Mouse (Mus musculus): Measurements from ENCODE around the gene Khk. TPM values are rescaled to one million over a fixed set of nuclear protein-coding genes. Genes with fewer than 3 reads are reported as not detected.
"Not testable (repeated sequence)": the region's sequence is repeated elsewhere in the genome, so short reads cannot be mapped to it uniquely, and the experiment has no call there.

Gene Khk
- polyA plus RNA-seq (2015; fragmentation: Nextera tagmentation; extraction: Ambion mirVana) = 5.6 and 6.8 TPM in 2 replicates

GRCm38 (mm10) chr5:30921256-30922033, at the start of gene Khk:
Gene Khk, plus strand, starts transcription at chr5:30921431.
- Histone ChIP-seq H3K9ac (replicated peaks) (peak within 1 kb of the TSS; percentile 64), H3K27me3 (peaks cover 11% of the 10 kb centered on the region), H3K36me3 (no peaks in the 10 kb centered on the region), H3K4me2 (replicated peaks) (peak within 1 kb of the TSS; percentile 81), H3K27ac (peak within 1 kb of the TSS; percentile 63), H3K4me3 (replicated peaks) (peak within 1 kb of the TSS; percentile 50), H3K4me1 (replicated peaks) (peaks cover 13% of the 10 kb centered on the region), H3K9me3 (no peaks in the 10 kb centered on the region)
- peak; percentile 85 for ATAC-seq
- under 1% methylated on average over 40 of the region's 40 CpGs for WGBS

- no peak for ATAC-seq
- 96% methylated on average over 9 of the region's 9 CpGs for WGBS
- Histone ChIP-seq H3K9me3 (no peaks in the 10 kb centered on the region), H3K36me3 (peaks cover 67% of the 10 kb centered on the region), H3K4me3 (replicated peaks) (no peak overlapping the region), H3K27me3 (no peaks in the 10 kb centered on the region), H3K9ac (replicated peaks) (no peak overlapping the region), H3K27ac (no peak overlapping the region), H3K4me1 (replicated peaks) (peaks cover 21% of the 10 kb centered on the region), H3K4me2 (replicated peaks) (no peak overlapping the region)
Measured at GRCm38 (mm10) chr5:30872574-30872973, 48.7 kb upstream of the Khk start.

GRCm38 (mm10) chr5:30874365-30874764, 46.9 kb upstream of the Khk start:
- H3K4me1 ChIP-seq (replicated peaks) = peaks cover 17% of the 10 kb centered on the region
- no peak for ATAC-seq
- no peak overlapping the region for H3K4me3 ChIP-seq (replicated peaks)
- no peak overlapping the region for H3K9ac ChIP-seq (replicated peaks)
- H3K27ac ChIP-seq = no peak overlapping the region
- H3K27me3 ChIP-seq = no peaks in the 10 kb centered on the region
- H3K9me3 ChIP-seq = no peaks in the 10 kb centered on the region
- peaks cover 73% of the 10 kb centered on the region for H3K36me3 ChIP-seq
- no peak overlapping the region for H3K4me2 ChIP-seq (replicated peaks)
- 88% methylated on average over 7 of the region's 7 CpGs for WGBS

GRCm38 (mm10) chr5:30878616-30879015, 42.6 kb upstream of the Khk start:
- Histone ChIP-seq H3K27ac (no peak overlapping the region), H3K4me2 (replicated peaks) (no peak overlapping the region), H3K4me1 (replicated peaks) (no peaks in the 10 kb centered on the region), H3K27me3 (no peaks in the 10 kb centered on the region), H3K9me3 (no peaks in the 10 kb centered on the region), H3K4me3 (replicated peaks) (no peak overlapping the region), H3K9ac (replicated peaks) (no peak overlapping the region), H3K36me3 (peaks cover 46% of the 10 kb centered on the region)
- no peak for ATAC-seq
- 69% methylated on average over 6 of the region's 6 CpGs for WGBS

- Histone ChIP-seq H3K27ac (no peak overlapping the region), H3K9ac (replicated peaks) (no peak overlapping the region), H3K27me3 (no peaks in the 10 kb centered on the region), H3K36me3 (peaks cover 38% of the 10 kb centered on the region), H3K4me2 (replicated peaks) (no peak overlapping the region), H3K9me3 (no peaks in the 10 kb centered on the region), H3K4me1 (replicated peaks) (no peaks in the 10 kb centered on the region), H3K4me3 (replicated peaks) (no peak overlapping the region)
- ATAC-seq = no peak
- 89% methylated on average over 5 of the region's 5 CpGs for WGBS
Measured at GRCm38 (mm10) chr5:30879347-30879943, 41.8 kb upstream of the Khk start.

GRCm38 (mm10) chr5:30881839-30882238, 39.4 kb upstream of the Khk start:
- ATAC-seq; H3K27me3 ChIP-seq; H3K27ac ChIP-seq; H3K4me3 ChIP-seq (replicated peaks); H3K9ac ChIP-seq (replicated peaks); H3K4me1 ChIP-seq (replicated peaks); H3K4me2 ChIP-seq (replicated peaks); H3K9me3 ChIP-seq: not testable (repeated sequence)
- peaks cover 14% of the 10 kb centered on the region for H3K36me3 ChIP-seq
- 85% methylated on average over 4 of the region's 4 CpGs for WGBS

GRCm38 (mm10) chr5:30886209-30886608, 35.0 kb upstream of the Khk start:
- Histone ChIP-seq H3K4me3 (replicated peaks) (no peak overlapping the region), H3K4me2 (replicated peaks) (peak overlapping the region; percentile 64; the same call in 1 of the 2 replicates), H3K9me3 (no peaks in the 10 kb centered on the region), H3K4me1 (replicated peaks) (peaks cover 25% of the 10 kb centered on the region), H3K27ac (no peak overlapping the region), H3K9ac (replicated peaks) (no peak overlapping the region), H3K36me3 (peaks cover 7% of the 10 kb centered on the region), H3K27me3 (no peaks in the 10 kb centered on the region)
- 44% methylated on average over 4 of the region's 4 CpGs for WGBS
- ATAC-seq = no peak

- Histone ChIP-seq H3K9ac (replicated peaks) (peak overlapping the region; percentile 73), H3K9me3 (no peaks in the 10 kb centered on the region), H3K4me3 (replicated peaks) (peak overlapping the region; percentile 77), H3K36me3 (peaks cover 12% of the 10 kb centered on the region), H3K27ac (peak overlapping the region; percentile 96), H3K27me3 (no peaks in the 10 kb centered on the region), H3K4me1 (replicated peaks) (peaks cover 25% of the 10 kb centered on the region), H3K4me2 (replicated peaks) (peak overlapping the region; percentile 64)
- 30% methylated on average over 5 of the region's 5 CpGs for WGBS
- no peak for ATAC-seq
Measured at GRCm38 (mm10) chr5:30886731-30887130, 34.5 kb upstream of the Khk start.

- H3K4me2 ChIP-seq (replicated peaks) = peak overlapping the region; percentile 64
- ATAC-seq = peak; percentile 69
- peaks cover 25% of the 10 kb centered on the region for H3K4me1 ChIP-seq (replicated peaks)
- H3K27ac ChIP-seq = peak overlapping the region; percentile 96
- H3K9ac ChIP-seq (replicated peaks) = peak overlapping the region; percentile 73
- peak overlapping the region; percentile 77 for H3K4me3 ChIP-seq (replicated peaks)
- peaks cover 18% of the 10 kb centered on the region for H3K36me3 ChIP-seq
- no peaks in the 10 kb centered on the region for H3K27me3 ChIP-seq
- WGBS = 0% methylated on average over 19 of the region's 19 CpGs
- H3K9me3 ChIP-seq = no peaks in the 10 kb centered on the region
Measured at GRCm38 (mm10) chr5:30887331-30887761, 33.9 kb upstream of the Khk start.

- Histone ChIP-seq H3K27ac (peak overlapping the region; percentile 96), H3K27me3 (no peaks in the 10 kb centered on the region), H3K4me2 (replicated peaks) (peak overlapping the region; percentile 64), H3K9ac (replicated peaks) (peak overlapping the region; percentile 73), H3K9me3 (no peaks in the 10 kb centered on the region), H3K4me1 (replicated peaks) (peaks cover 25% of the 10 kb centered on the region), H3K4me3 (replicated peaks) (peak overlapping the region; percentile 77), H3K36me3 (peaks cover 24% of the 10 kb centered on the region)
- under 1% methylated on average over 28 of the region's 28 CpGs for WGBS
- ATAC-seq = peak; percentile 82
Measured at GRCm38 (mm10) chr5:30887858-30888336, 33.3 kb upstream of the Khk start.

GRCm38 (mm10) chr5:30888337-30889087, 32.7 kb upstream of the Khk start, which contains the start of gene Agbl5:
Gene Agbl5, plus strand, starts transcription at chr5:30888694.
- Histone ChIP-seq H3K9me3 (no peaks in the 10 kb centered on the region), H3K9ac (replicated peaks) (peak within 1 kb of the TSS; percentile 86), H3K27ac (peak within 1 kb of the TSS; percentile 96), H3K36me3 (peaks cover 30% of the 10 kb centered on the region), H3K4me2 (replicated peaks) (peak within 1 kb of the TSS; percentile 64), H3K4me3 (replicated peaks) (peak within 1 kb of the TSS; percentile 77), H3K27me3 (no peaks in the 10 kb centered on the region), H3K4me1 (replicated peaks) (peaks cover 25% of the 10 kb centered on the region)
- WGBS = under 1% methylated on average over 40 of the region's 42 CpGs
- ATAC-seq = peak; percentile 92
